Mouse (Mus musculus) G1E (cell line): Measurements from ENCODE around the gene Traf4.

Experiments used
- CTCF ChIP-seq: IDR thresholded peaks from 2 replicates; pipeline ENCODE4 v1.5.1; 2012; ENCODE audit warnings: low read depth, low read length, inconsistent platforms, mixed read lengths
- GATA1 ChIP-seq: IDR thresholded peaks from 2 replicates; pipeline ENCODE4 v1.6.1; 2012; ENCODE audit warnings: borderline replicate concordance, low read length, inconsistent platforms, mixed read lengths

DNA sequence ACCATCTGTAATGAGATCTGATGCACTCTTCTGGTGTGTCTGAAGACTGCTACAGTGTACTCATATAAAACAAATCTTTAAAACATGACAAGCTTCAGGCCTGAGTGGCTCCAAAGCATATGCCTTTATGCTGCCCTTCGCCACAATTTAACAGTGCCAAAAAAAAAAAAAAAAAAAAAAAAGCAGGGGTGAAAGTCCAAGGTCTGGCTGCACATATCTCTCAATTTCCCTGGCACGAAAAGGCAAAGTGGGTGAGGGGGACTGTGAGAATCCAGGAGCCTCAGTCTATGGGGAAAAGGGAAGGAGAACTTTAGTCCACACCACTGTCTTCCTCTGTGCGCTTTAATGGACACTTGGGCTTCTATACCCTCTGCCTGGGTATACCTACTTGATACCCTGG, 37.0 kb upstream of the Traf4 start:
- TF ChIP-seq CTCF (no peak), GATA1 (no peak)
